23 mouse cellular contexts compared by ENCODE assay signal in genomic region chr2:166032628-166033027, GRCm38 (mm10). TPM values are rescaled to one million over a fixed set of nuclear protein-coding genes. Genes with fewer than 3 reads are reported as not detected.
DNase-seq lines count a peak whose midpoint lies in the region; ATAC-seq and TF ChIP-seq lines count a peak whose summit lies in the region.
"Had no signal": no experiment of that assay in that cellular context is flagged by ENCODE, and none has a peak within 500 bp of the region (broad histone marks: within the 10 kb centered on the region; RNA-seq: fewer than 3 reads in every experiment).

No protein-coding gene starts in this region.

- H3K27ac ChIP-seq in gastrocnemius, adult 2 months: peak overlapping the region; percentile 92
- H3K27ac ChIP-seq in kidney, embryonic 14.5 days (ENCODE audit: low read depth, low read length): peak overlapping the region; percentile 59; the same call in 1 of the 2 replicates
- 0 out of 2 replicates have a peak overlapping the region, but pooled peaks have one; percentile 26 for H3K27ac ChIP-seq in embryonic facial prominence, embryonic 12.5 days
- H3K27ac ChIP-seq: forebrain, embryonic 15.5 days; hindbrain, embryonic 10.5 days; hindbrain, embryonic 13.5 days had no signal

- H3K27me3 ChIP-seq in kidney, embryonic 14.5 days (ENCODE audit: control insufficient read depth, insufficient read depth, low read length): no peaks in the 10 kb centered on the region
- no peaks in the 10 kb centered on the region for H3K27me3 ChIP-seq in embryonic facial prominence, embryonic 12.5 days
- H3K27me3 ChIP-seq: forebrain, embryonic 15.5 days; hindbrain, embryonic 13.5 days; intestine, embryonic 15.5 days had no signal

- no peak overlapping the region for H3K4me2 ChIP-seq in kidney, embryonic 14.5 days (replicated peaks; ENCODE audit: low read depth, low read length)
- H3K4me2 ChIP-seq in embryonic facial prominence, embryonic 12.5 days (replicated peaks): no peak overlapping the region
- H3K4me2 ChIP-seq: forebrain, embryonic 15.5 days; heart, embryonic 11.5 days; hindbrain, embryonic 13.5 days had no signal

- no peak overlapping the region for H3K9ac ChIP-seq in kidney, embryonic 14.5 days (ENCODE audit: low read depth, low read length)
- H3K9ac ChIP-seq in embryonic facial prominence, embryonic 12.5 days: no peak overlapping the region
- H3K9ac ChIP-seq: forebrain, embryonic 15.5 days; hindbrain, embryonic 13.5 days; intestine, embryonic 15.5 days had no signal

- intact Hi-C loops in gastrocnemius, adult 2 months (cut with DNase I): loop anchor here (5.0 kb wide), 1 partner anchor 40 kb away; the partner anchor contains the start of gene Ncoa3

- no peak for TF ChIP-seq CTCF in gastrocnemius, adult 2 months (IDR thresholded peaks at IDR 0.05)

- ATAC-seq in kidney, embryonic 14.5 days (ENCODE audit: low FRiP score, low TSS enrichment): no peak
- no peak for ATAC-seq in embryonic facial prominence, embryonic 12.5 days (ENCODE audit: insufficient number of reproducible peaks, insufficient read depth, low FRiP score, low TSS enrichment)
- ATAC-seq: CD4-positive, CD25-positive, alpha-beta regulatory T cell, adult 4 months; forebrain, embryonic 15.5 days; hindbrain, embryonic 16.5 days; intestine, embryonic 15.5 days had no signal

- no peak for DNase-seq in gastrocnemius, adult 2 months
- no peak for DNase-seq in gastrocnemius, postnatal 10 days
- no peak for DNase-seq in kidney, postnatal 10 days
- DNase-seq in A20 (ENCODE audit: low read depth, low spot score): peak; percentile 27
- no peak for DNase-seq in layer of hippocampus, postnatal 14 days (ENCODE audit: low spot score in 2 of 2)
- DNase-seq in layer of hippocampus, adult 8-10 months (ENCODE audit: low spot score in 2 of 2): no peak
- DNase-seq: adrenal gland, adult 2 months; adrenal gland, postnatal 14 days; cerebellum, adult 11 months; cerebellum, adult 2 months; cerebellum, adult 9-11 months; cerebellum, postnatal 25 days; gastrocnemius, postnatal 14 days; heart, adult 18-20 months had no signal

- H3K4me3 ChIP-seq in gastrocnemius, adult 2 months: no peak overlapping the region
- no peak overlapping the region for H3K4me3 ChIP-seq in kidney, embryonic 14.5 days (ENCODE audit: low read length)
- no peak overlapping the region for H3K4me3 ChIP-seq in embryonic facial prominence, embryonic 12.5 days
- H3K4me3 ChIP-seq: forebrain, embryonic 15.5 days; hindbrain, embryonic 10.5 days; hindbrain, embryonic 13.5 days; intestine, embryonic 15.5 days had no signal

- H3K4me1 ChIP-seq in kidney, embryonic 14.5 days (ENCODE audit: control insufficient read depth, insufficient read depth, low read length): peaks cover 46% of the 10 kb centered on the region
- H3K4me1 ChIP-seq in embryonic facial prominence, embryonic 12.5 days: peaks cover 34% of the 10 kb centered on the region

- no peaks in the 10 kb centered on the region for H3K9me3 ChIP-seq in kidney, embryonic 14.5 days (ENCODE audit: control insufficient read depth, low read length)
- no peaks in the 10 kb centered on the region for H3K9me3 ChIP-seq in embryonic facial prominence, embryonic 12.5 days
- H3K9me3 ChIP-seq: forebrain, embryonic 15.5 days; hindbrain, embryonic 10.5 days; hindbrain, embryonic 13.5 days; intestine, embryonic 15.5 days had no signal

- peaks cover 3% of the 10 kb centered on the region; the same call in 1 of the 2 replicates for H3K36me3 ChIP-seq in kidney, embryonic 14.5 days (ENCODE audit: control insufficient read depth, insufficient read depth, low read length)
- H3K36me3 ChIP-seq in embryonic facial prominence, embryonic 12.5 days: no peaks in the 10 kb centered on the region
- H3K36me3 ChIP-seq: forebrain, embryonic 15.5 days; hindbrain, embryonic 13.5 days; intestine, embryonic 15.5 days had no signal

- WGBS in kidney, embryonic 14.5 days: 95% methylated on average over 5 of the region's 5 CpGs
- 89% methylated on average over 5 of the region's 5 CpGs for WGBS in embryonic facial prominence, embryonic 12.5 days

RNA-seq across cellular contexts. Expression of gene Ncoa3, which starts 40.2 kb away (rescaled TPM):
- total RNA-seq in gastrocnemius, adult 2 months (2021): 10 to 100 TPM; 21.0 to 24.8 TPM
- 10 to 100 TPM; 12.2 to 17.2 TPM for total RNA-seq in gastrocnemius, postnatal 10 days (2021)
- 18.1 and 23.2 TPM in 2 replicates for polyA plus RNA-seq in kidney, embryonic 14.5 days (2014; fragmentation: Nextera tagmentation; extraction: Ambion mirVana)
- 16.6 and 17.4 TPM in 2 replicates for polyA plus RNA-seq in embryonic facial prominence, embryonic 12.5 days (2016; fragmentation: Nextera tagmentation; extraction: Ambion mirVana)
- 10 to 100 TPM; 32.0 to 32.6 TPM for total RNA-seq in layer of hippocampus, postnatal 14 days (2021)
- 10 to 100 TPM; 33.9 to 41.1 (median 36.3) TPM for total RNA-seq in layer of hippocampus, adult 8-10 months (2022)

Comparison
In these comparisons a context has a peak if more than half of its experiments do, and no peak if none do; other contexts are left out.
1. H3K27ac ChIP-seq: peak in every context shown above with its lines; median percentile 92 in gastrocnemius, adult 2 months; 59 in kidney, embryonic 14.5 days; 26 in embryonic facial prominence, embryonic 12.5 days.